Mouse (Mus musculus) brain, embryonic 14.5 days (tissue): ENCODE results near the gene 2510009E07Rik. TPM values are rescaled to one million over a fixed set of nuclear protein-coding genes. Genes with fewer than 3 reads are reported as not detected.
"Not testable (repeated sequence)": the region's sequence is repeated elsewhere in the genome, so short reads cannot be mapped to it uniquely, and the experiment has no call there.

Experiments
- DNase-seq: peaks from one replicate; pipeline ENCODE4 v3.0.0-alpha.2; 2011; ENCODE audit warnings: low read depth
- CTCF ChIP-seq: fragments of 200-500 bp; IDR thresholded peaks from 2 replicates; pipeline ENCODE4 v1.5.1; 2012; ENCODE audit warnings: inconsistent platforms, mild to moderate bottlenecking, moderate library complexity, borderline replicate concordance; ENCODE audit not compliant: insufficient read depth, insufficient read length; ENCODE audit errors: extremely low read depth
- POLR2A ChIP-seq: fragments of 200-500 bp; IDR thresholded peaks from 2 replicates; pipeline ENCODE4 v1.6.1; 2012; ENCODE audit warnings: mild to moderate bottlenecking, inconsistent platforms, borderline replicate concordance; ENCODE audit not compliant: poor library complexity, insufficient read depth, insufficient read length, severe bottlenecking; ENCODE audit errors: extremely low read depth
- polyA plus RNA-seq: library from polyadenylated mRNA; depleted of rRNA; stranded (reverse); fragments of >200 nt; gene quantifications from 2 replicates; pipeline ENCODE4 v1.2.3, GENCODE M21; 2012

The 2510009E07Rik gene
- polyA plus RNA-seq, 1 experiment: 57.0 TPM

GRCm38 (mm10) chr16:21698136-21698535, 3.7 kb upstream of the 2510009E07Rik start:
- no peak for DNase-seq
- TF ChIP-seq POLR2A (no peak), CTCF (no peak)

GRCm38 (mm10) chr16:21696946-21697345, 2.5 kb upstream of the 2510009E07Rik start:
- DNase-seq: no peak
- no peak for TF ChIP-seq POLR2A
- no peak for TF ChIP-seq CTCF

DNA sequence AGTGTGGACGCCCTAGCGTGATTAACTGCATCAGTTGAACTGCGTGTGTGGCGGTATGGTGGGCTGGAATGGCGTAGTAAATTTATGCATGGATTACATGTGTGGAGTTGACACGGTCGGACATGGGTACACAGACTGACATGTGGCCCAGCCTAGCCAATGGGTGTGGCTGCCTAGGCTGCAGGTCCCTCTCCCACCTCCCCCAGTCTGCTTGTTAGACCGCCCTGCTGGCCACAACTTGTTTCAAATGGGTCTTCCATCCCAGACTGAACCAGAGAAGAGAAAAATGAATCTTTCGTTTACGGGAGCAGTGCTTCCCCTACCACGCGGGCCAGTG, 745 bp upstream of the 2510009E07Rik start:
- TF ChIP-seq CTCF: no peak
- TF ChIP-seq POLR2A: no peak
- DNase-seq: peak; percentile 84

DNA sequence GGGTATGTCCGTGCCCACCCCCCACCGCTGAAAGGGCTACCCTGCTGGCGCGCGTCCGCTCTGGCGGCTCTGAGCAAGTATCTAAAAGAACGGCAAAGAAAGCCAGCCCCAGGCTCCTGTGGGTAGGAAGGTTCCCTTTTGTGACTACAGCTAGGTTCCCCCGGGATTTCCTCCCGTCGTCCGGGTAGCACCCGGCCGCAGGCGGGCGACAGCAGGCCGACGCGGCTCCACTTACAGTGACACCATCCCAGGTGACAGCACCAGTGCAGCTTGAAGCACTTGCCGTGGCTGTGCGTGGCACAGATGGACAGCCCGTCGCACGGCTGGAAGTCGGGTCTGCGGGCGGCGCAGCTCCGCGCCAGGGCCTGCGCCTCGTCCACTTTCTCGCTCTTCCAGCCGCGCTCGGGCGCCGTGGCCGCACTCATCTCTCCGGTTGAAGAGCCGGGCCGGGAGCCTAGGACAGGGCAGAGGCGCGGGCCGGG, 443 bp downstream of the 2510009E07Rik start:
- DNase-seq: peak; percentile 83
- TF ChIP-seq POLR2A (no peak), CTCF (no peak)

GRCm38 (mm10) chr16:21690216-21690755, 4.2 kb downstream of the 2510009E07Rik start:
- DNase-seq: no peak
- TF ChIP-seq POLR2A (no peak), CTCF (no peak)

DNA sequence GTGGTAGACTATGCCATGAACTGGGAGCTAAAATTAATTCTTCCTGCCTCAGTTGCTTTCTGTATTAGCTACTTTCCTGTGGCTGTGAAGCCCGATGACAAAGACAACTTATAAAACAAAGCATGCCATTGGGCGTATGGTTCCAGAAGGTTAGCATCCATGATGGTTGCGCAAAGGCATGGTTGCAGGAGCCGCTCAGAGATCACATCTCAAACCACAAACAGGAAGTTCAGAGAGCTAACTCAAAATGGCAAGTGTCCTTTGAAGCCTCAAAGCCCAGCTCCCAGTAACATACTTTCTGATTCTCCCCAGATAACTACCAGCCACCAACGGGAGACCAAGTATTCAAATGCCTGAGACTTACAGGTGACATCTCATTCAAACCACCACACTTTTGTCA, 5.3 kb downstream of the 2510009E07Rik start:
- TF ChIP-seq CTCF (no peak), POLR2A (no peak)
- DNase-seq: no peak

DNA sequence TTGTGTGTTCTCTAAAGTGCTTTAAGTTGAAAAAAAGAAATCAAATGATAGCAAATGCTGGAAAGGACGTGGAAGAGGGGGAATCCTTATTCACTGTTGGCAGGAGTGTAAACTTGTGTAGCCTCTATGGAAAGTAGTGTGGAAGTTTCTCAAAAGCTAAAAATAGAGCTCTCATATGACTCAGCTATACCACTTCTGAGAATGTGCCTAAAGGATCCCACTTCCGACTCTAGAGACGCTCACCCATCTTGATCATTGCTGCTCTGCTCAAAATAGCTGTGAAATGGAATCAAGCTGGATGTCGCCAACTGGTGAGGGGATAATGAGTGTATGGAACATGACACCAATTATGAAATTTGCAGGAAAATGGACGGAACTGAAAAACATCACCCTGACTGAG, 7.1 kb downstream of the 2510009E07Rik start:
- TF ChIP-seq POLR2A: no peak
- no peak for TF ChIP-seq CTCF
- DNase-seq: no peak

GRCm38 (mm10) chr16:21676791-21677190, 17.7 kb downstream of the 2510009E07Rik start:
- TF ChIP-seq CTCF (no peak), POLR2A (no peak)
- no peak for DNase-seq

DNA sequence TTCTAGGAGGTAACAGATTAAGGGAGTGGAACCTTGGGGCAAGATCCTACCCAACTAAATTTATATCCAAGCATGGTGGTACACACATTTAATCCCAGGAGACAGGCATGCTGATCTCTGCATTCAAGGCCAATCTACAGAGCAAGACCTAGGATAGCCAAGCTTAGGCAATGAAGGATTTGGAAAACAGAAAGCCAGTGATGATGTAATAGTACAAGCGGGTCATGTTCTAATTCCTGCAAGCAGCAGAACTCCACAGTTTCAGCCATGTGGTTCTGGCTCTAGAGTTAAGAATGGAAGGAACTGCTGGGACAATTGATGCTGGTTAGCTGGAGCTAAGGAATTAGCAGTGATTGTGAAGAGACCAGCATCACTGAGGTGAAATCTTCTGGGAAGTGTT, 20.8 kb downstream of the 2510009E07Rik start:
- not testable (repeated sequence) for DNase-seq

DNA sequence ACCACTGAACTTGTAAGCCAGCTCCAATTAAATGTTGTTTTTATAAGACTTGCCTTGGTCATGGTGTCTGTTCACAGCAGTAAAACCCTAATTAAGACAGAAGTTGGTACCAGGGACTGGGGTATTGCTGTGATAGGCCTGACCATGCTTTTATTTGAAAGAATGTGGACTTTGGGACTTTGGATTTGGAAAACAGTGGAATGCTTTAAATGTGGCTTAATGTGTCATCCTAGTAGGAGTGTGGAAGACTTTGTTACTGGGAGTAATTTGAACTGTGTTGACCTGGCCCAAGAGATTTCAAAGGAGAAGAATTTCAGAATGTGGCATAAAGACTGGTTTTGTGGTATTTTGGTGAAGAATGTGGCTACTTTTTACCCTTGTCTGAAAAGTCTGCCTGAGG, 21.4 kb downstream of the 2510009E07Rik start:
- DNase-seq: not testable (repeated sequence)

DNA sequence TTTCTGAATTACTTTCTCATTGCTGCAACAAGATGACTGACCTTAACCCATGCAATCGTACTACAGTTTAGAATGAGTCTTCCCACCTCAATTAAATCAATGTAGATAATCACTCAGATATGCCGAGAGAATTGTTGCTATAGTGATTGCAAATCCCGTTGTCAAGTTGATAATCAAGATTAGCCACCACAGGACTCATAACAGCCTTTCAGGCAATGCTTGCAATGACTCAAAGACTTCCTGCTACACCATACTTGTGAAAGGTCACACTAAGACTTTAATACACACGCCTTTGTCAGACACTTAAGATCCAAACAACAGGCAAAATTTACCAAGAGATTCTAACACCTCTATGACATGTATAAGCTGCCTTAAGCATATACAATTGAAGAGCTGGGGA, 22.6 kb downstream of the 2510009E07Rik start:
- no peak for TF ChIP-seq POLR2A
- TF ChIP-seq CTCF: no peak
- no peak for DNase-seq

GRCm38 (mm10) chr16:21665423-21665986, 29.0 kb downstream of the 2510009E07Rik start:
- peak; percentile 78 for DNase-seq

GRCm38 (mm10) chr16:21664633-21665363, 29.7 kb downstream of the 2510009E07Rik start:
- DNase-seq: peak; percentile 92
- TF ChIP-seq CTCF (no peak), POLR2A (no peak)

More at GRCm38 (mm10) chr16:21665423-21665986, 29.0 kb downstream of the 2510009E07Rik start:
- TF ChIP-seq CTCF: no peak
- no peak for TF ChIP-seq POLR2A

- DNase-seq: no peak
- TF ChIP-seq POLR2A (no peak), CTCF (no peak)
Measured at GRCm38 (mm10) chr16:21655961-21656360, 38.5 kb downstream of the 2510009E07Rik start.
